Mouse (Mus musculus): Measurements from ENCODE around the gene Agpat4. TPM values are rescaled to one million over a fixed set of nuclear protein-coding genes. Genes with fewer than 3 reads are reported as not detected.

Agpat4 gene
- total and polyA plus RNA-seq, 2 experiments from 2014 or later = 52.9 to 53.5 TPM

- no peak for TF ChIP-seq CTCF (IDR thresholded peaks at IDR 0.05; ENCODE audit: low read depth)
- ATAC-seq (no peak), DNase-seq (no peak)
- Histone ChIP-seq H3K9me3 (ENCODE audit: low read length) (no peaks in the 10 kb centered on the region), H3K4me2 (ENCODE audit: low read depth) (no peak overlapping the region), H3K4me3 (ENCODE audit: low read depth, low read length) (no peak overlapping the region), H3K9ac (no peak overlapping the region), H3K36me3 (ENCODE audit: insufficient read depth) (no peaks in the 10 kb centered on the region; the same call in 1 of the 2 replicates), H3K27ac (ENCODE audit: low read depth, low read length) (no peak overlapping the region), H3K4me1 (ENCODE audit: insufficient read depth) (no peaks in the 10 kb centered on the region), H3K27me3 (ENCODE audit: insufficient read depth, low read length) (no peaks in the 10 kb centered on the region)
- WGBS = 98% methylated on average over 2 of the region's 2 CpGs
These were observed 42.0 kb downstream of the Agpat4 start for GRCm38 (mm10) chr17:12160540-12160939.

GRCm38 (mm10) chr17:12160984-12161764, 42.7 kb downstream of the Agpat4 start:
- H3K4me3 ChIP-seq (ENCODE audit: low read depth, low read length) = no peak overlapping the region
- no peak overlapping the region for H3K4me2 ChIP-seq (ENCODE audit: low read depth)
- H3K9ac ChIP-seq = no peak overlapping the region
- no peaks in the 10 kb centered on the region; the same call in none of the 2 replicates for H3K36me3 ChIP-seq (ENCODE audit: insufficient read depth)
- H3K27ac ChIP-seq (ENCODE audit: low read depth, low read length) = no peak overlapping the region
- no peaks in the 10 kb centered on the region for H3K4me1 ChIP-seq (ENCODE audit: insufficient read depth)
- no peaks in the 10 kb centered on the region for H3K9me3 ChIP-seq (ENCODE audit: low read length)
- H3K27me3 ChIP-seq (ENCODE audit: insufficient read depth, low read length) = no peaks in the 10 kb centered on the region
- DNase-seq = no peak
- WGBS = 82% methylated on average over 13 of the region's 13 CpGs
- no peak for ATAC-seq
- TF ChIP-seq CTCF (IDR thresholded peaks at IDR 0.05; ENCODE audit: low read depth) = no peak

GRCm38 (mm10) chr17:12161877-12162276, 43.4 kb downstream of the Agpat4 start:
- no peak for DNase-seq
- H3K27me3 ChIP-seq (ENCODE audit: insufficient read depth, low read length) = no peaks in the 10 kb centered on the region
- H3K27ac ChIP-seq (ENCODE audit: low read depth, low read length) = no peak overlapping the region
- H3K9me3 ChIP-seq (ENCODE audit: low read length) = no peaks in the 10 kb centered on the region
- ATAC-seq = no peak
- 91% methylated on average over 7 of the region's 7 CpGs for WGBS
- H3K36me3 ChIP-seq (ENCODE audit: insufficient read depth) = no peaks in the 10 kb centered on the region; the same call in none of the 2 replicates
- TF ChIP-seq CTCF (IDR thresholded peaks at IDR 0.05; ENCODE audit: low read depth) = no peak
- H3K9ac ChIP-seq = no peak overlapping the region
- H3K4me2 ChIP-seq (ENCODE audit: low read depth) = no peak overlapping the region
- H3K4me1 ChIP-seq (ENCODE audit: insufficient read depth) = no peaks in the 10 kb centered on the region
- H3K4me3 ChIP-seq (ENCODE audit: low read depth, low read length) = no peak overlapping the region

DNA sequence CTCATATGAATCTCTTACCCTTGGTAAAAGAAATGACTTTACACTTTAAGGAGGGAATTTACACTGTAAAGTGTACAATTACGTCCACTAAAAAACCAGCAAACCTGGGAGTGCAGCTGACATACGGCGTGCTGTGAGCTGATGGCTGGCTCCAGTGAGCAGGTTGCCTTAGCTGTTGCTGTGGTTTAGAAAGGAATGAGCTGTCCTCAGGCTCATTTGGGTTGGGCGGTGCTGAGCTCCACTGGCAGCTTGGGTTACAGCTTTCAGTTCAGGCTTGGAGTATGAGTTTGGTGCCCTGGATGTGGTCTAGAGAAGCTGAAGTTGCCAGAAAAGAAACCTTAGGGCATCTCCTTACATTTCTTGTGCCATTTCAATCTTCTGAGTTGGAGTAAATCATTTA, 44.3 kb downstream of the Agpat4 start:
- ATAC-seq (no peak), DNase-seq (no peak)
- H3K36me3 ChIP-seq (ENCODE audit: insufficient read depth) = no peaks in the 10 kb centered on the region; the same call in none of the 2 replicates
- H3K9me3 ChIP-seq (ENCODE audit: low read length) = no peaks in the 10 kb centered on the region
- H3K4me2 ChIP-seq (ENCODE audit: low read depth) = no peak overlapping the region
- TF ChIP-seq CTCF (IDR thresholded peaks at IDR 0.05; ENCODE audit: low read depth) = no peak
- no peak overlapping the region for H3K27ac ChIP-seq (ENCODE audit: low read depth, low read length)
- 79% methylated on average over 4 of the region's 4 CpGs for WGBS
- no peak overlapping the region for H3K4me3 ChIP-seq (ENCODE audit: low read depth, low read length)
- H3K27me3 ChIP-seq (ENCODE audit: insufficient read depth, low read length) = no peaks in the 10 kb centered on the region
- H3K4me1 ChIP-seq (ENCODE audit: insufficient read depth) = no peaks in the 10 kb centered on the region
- H3K9ac ChIP-seq = no peak overlapping the region

DNA sequence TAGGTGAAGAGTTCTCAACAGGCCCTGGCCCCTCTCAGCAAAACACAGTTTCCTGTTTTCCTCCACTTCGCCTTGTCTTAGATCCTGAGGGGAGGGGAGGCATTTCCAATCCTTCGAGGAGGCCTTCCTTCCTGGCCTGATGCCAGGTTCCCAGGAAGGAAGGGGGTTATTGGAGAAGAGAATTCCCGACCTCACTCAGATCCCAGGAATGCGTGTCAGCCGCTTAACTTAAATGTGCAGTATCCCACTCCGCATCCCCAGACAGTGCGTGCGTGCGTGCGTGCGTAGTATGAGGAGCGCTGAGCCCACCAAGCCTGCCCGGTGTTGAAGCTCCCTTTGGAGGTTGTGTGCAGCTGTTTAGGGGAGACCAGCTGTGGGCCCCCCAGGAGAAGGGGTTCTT, 44.9 kb downstream of the Agpat4 start:
- H3K27ac ChIP-seq (ENCODE audit: low read depth, low read length) = no peak overlapping the region
- no peak for TF ChIP-seq CTCF (IDR thresholded peaks at IDR 0.05; ENCODE audit: low read depth)
- H3K9me3 ChIP-seq (ENCODE audit: low read length) = no peaks in the 10 kb centered on the region
- H3K4me3 ChIP-seq (ENCODE audit: low read depth, low read length) = no peak overlapping the region
- H3K36me3 ChIP-seq (ENCODE audit: insufficient read depth) = no peaks in the 10 kb centered on the region; the same call in none of the 2 replicates
- DNase-seq (no peak), ATAC-seq (no peak)
- H3K4me1 ChIP-seq (ENCODE audit: insufficient read depth) = peaks cover 4% of the 10 kb centered on the region; the same call in 1 of the 2 replicates
- H3K4me2 ChIP-seq (ENCODE audit: low read depth) = no peak overlapping the region
- no peaks in the 10 kb centered on the region for H3K27me3 ChIP-seq (ENCODE audit: insufficient read depth, low read length)
- no peak overlapping the region for H3K9ac ChIP-seq
- WGBS = 63% methylated on average over 13 of the region's 13 CpGs

DNA sequence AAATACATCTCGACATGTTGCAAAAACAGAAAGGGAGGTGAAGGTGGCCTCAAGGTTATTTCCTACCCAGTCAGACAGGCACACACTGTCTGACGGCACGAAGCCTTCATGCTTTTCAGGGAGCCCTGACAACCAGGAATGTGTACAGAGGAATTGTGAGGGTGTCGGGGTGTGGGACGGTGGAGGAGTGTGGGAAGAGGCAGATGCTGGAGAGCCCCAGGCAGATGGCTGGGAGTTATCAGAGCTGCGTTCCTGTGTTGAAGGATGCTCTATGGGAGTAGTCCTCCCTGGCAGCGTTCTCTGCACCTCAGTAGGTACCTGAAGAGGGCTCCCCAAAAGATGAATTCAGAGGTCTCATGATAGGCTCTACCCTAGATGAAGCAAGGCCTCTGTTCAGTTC, 45.4 kb downstream of the Agpat4 start:
- no peak for TF ChIP-seq CTCF (IDR thresholded peaks at IDR 0.05; ENCODE audit: low read depth)
- H3K4me2 ChIP-seq (ENCODE audit: low read depth) = no peak overlapping the region
- DNase-seq (no peak), ATAC-seq (no peak)
- no peaks in the 10 kb centered on the region for H3K27me3 ChIP-seq (ENCODE audit: insufficient read depth, low read length)
- no peak overlapping the region for H3K4me3 ChIP-seq (ENCODE audit: low read depth, low read length)
- peaks cover 5% of the 10 kb centered on the region; the same call in 1 of the 2 replicates for H3K4me1 ChIP-seq (ENCODE audit: insufficient read depth)
- H3K27ac ChIP-seq (ENCODE audit: low read depth, low read length) = no peak overlapping the region
- no peak overlapping the region for H3K9ac ChIP-seq
- WGBS = 73% methylated on average over 7 of the region's 7 CpGs
- no peaks in the 10 kb centered on the region for H3K9me3 ChIP-seq (ENCODE audit: low read length)
- no peaks in the 10 kb centered on the region; the same call in none of the 2 replicates for H3K36me3 ChIP-seq (ENCODE audit: insufficient read depth)

GRCm38 (mm10) chr17:12164507-12164906, 46.0 kb downstream of the Agpat4 start:
- DNase-seq (no peak), ATAC-seq (no peak)
- H3K9me3 ChIP-seq (ENCODE audit: low read length) = no peaks in the 10 kb centered on the region
- TF ChIP-seq CTCF (IDR thresholded peaks at IDR 0.05; ENCODE audit: low read depth) = no peak
- no peak overlapping the region for H3K4me2 ChIP-seq (ENCODE audit: low read depth)
- H3K9ac ChIP-seq = no peak overlapping the region
- H3K36me3 ChIP-seq (ENCODE audit: insufficient read depth) = no peaks in the 10 kb centered on the region; the same call in none of the 2 replicates
- H3K4me1 ChIP-seq (ENCODE audit: insufficient read depth) = peaks cover 5% of the 10 kb centered on the region; the same call in 1 of the 2 replicates
- WGBS = 94% methylated on average over 6 of the region's 6 CpGs
- H3K27me3 ChIP-seq (ENCODE audit: insufficient read depth, low read length) = no peaks in the 10 kb centered on the region
- no peak overlapping the region for H3K27ac ChIP-seq (ENCODE audit: low read depth, low read length)
- no peak overlapping the region for H3K4me3 ChIP-seq (ENCODE audit: low read depth, low read length)
